8 mouse cellular contexts compared by ENCODE assay signal in genomic region chr6:108668321-108668786, GRCm38 (mm10). TPM values are rescaled to one million over a fixed set of nuclear protein-coding genes. Genes with fewer than 3 reads are reported as not detected.
DNase-seq lines count a peak whose midpoint lies in the region; ATAC-seq and TF ChIP-seq lines count a peak whose summit lies in the region.

No protein-coding gene starts in this region.

- TF ChIP-seq POLR2A in testis, adult 2 months (IDR thresholded peaks at IDR 0.05; ENCODE audit: control insufficient read depth, low read depth, low read length): no peak

- peak overlapping the region; percentile 87 for H3K27ac ChIP-seq in layer of hippocampus, adult 2 months
- no peak overlapping the region for H3K27ac ChIP-seq in liver, embryonic 16.5 days (ENCODE audit: low read length)
- peak overlapping the region; percentile 34; the same call in 1 of the 2 replicates for H3K27ac ChIP-seq in neural tube, embryonic 11.5 days (ENCODE audit: low read depth, low read length)
- no peak overlapping the region for H3K27ac ChIP-seq in testis, adult 2 months (ENCODE audit: control insufficient read depth, insufficient read depth, low read depth, low read length)

- H3K4me1 ChIP-seq in liver, embryonic 16.5 days (ENCODE audit: control insufficient read depth, low read depth, low read length): peaks cover 5% of the 10 kb centered on the region
- H3K4me1 ChIP-seq in neural tube, embryonic 11.5 days (ENCODE audit: control insufficient read depth, insufficient read depth, low read length): peaks cover 8% of the 10 kb centered on the region; the same call in 1 of the 2 replicates
- peaks cover 11% of the 10 kb centered on the region for H3K4me1 ChIP-seq in testis, adult 2 months (ENCODE audit: control insufficient read depth, insufficient read depth, low read length)

- DNase-seq in ES-CJ7 (ENCODE audit: low read depth, low spot score): peak; percentile 74
- peak; percentile 90 to 94 for DNase-seq in cerebellum, postnatal 10 days
- DNase-seq in frontal cortex, postnatal 10 days (ENCODE audit: low spot score in 2 of 2): peak; percentile 73 to 80
- peak; percentile 70 to 75 for DNase-seq in layer of hippocampus, adult 2 months (ENCODE audit: low spot score in 2 of 2)
- DNase-seq in neural tube, embryonic 11.5 days (ENCODE audit: low spot score): peak; percentile 81

- no peaks in the 10 kb centered on the region for H3K36me3 ChIP-seq in liver, embryonic 16.5 days (ENCODE audit: control insufficient read depth, insufficient read depth)
- H3K36me3 ChIP-seq in neural tube, embryonic 11.5 days (ENCODE audit: control insufficient read depth, insufficient read depth, low read length): no peaks in the 10 kb centered on the region
- H3K36me3 ChIP-seq in testis, adult 2 months (ENCODE audit: control insufficient read depth, insufficient read depth, low read length): no peaks in the 10 kb centered on the region

- H3K27me3 ChIP-seq in liver, embryonic 16.5 days (ENCODE audit: control insufficient read depth, insufficient read depth, low read depth, low read length): no peaks in the 10 kb centered on the region
- 0 out of 2 replicates have a peak, but pooled peaks cover 2% of the 10 kb centered on the region for H3K27me3 ChIP-seq in neural tube, embryonic 11.5 days (ENCODE audit: control insufficient read depth, insufficient read depth, low read length)
- no peaks in the 10 kb centered on the region for H3K27me3 ChIP-seq in testis, adult 2 months (ENCODE audit: control insufficient read depth, insufficient read depth, low read length)

- no peaks in the 10 kb centered on the region for H3K9me3 ChIP-seq in liver, embryonic 16.5 days (replicated peaks; ENCODE audit: control insufficient read depth, low read length)
- no peaks in the 10 kb centered on the region for H3K9me3 ChIP-seq in neural tube, embryonic 11.5 days (ENCODE audit: control insufficient read depth, low read length)

- H3K4me3 ChIP-seq in layer of hippocampus, adult 2 months: peak overlapping the region; percentile 38
- peak overlapping the region; percentile 27 for H3K4me3 ChIP-seq in liver, embryonic 16.5 days (ENCODE audit: low read depth, low read length)
- H3K4me3 ChIP-seq in neural tube, embryonic 11.5 days (ENCODE audit: low read depth, low read length): no peak overlapping the region
- peak overlapping the region; percentile 27 for H3K4me3 ChIP-seq in testis, adult 2 months (ENCODE audit: control insufficient read depth, low read depth, low read length)

- peak overlapping the region; percentile 54 for H3K4me2 ChIP-seq in liver, embryonic 16.5 days (ENCODE audit: low read depth, low read length)
- peak overlapping the region; percentile 55 for H3K4me2 ChIP-seq in neural tube, embryonic 11.5 days (ENCODE audit: low read depth)

- 4% methylated on average over 30 of the region's 30 CpGs for WGBS in liver, embryonic 16.5 days (ENCODE audit: insufficient replicate concordance)
- 2% methylated on average over 30 of the region's 30 CpGs for WGBS in neural tube, embryonic 11.5 days

- 0 out of 2 replicates have a peak, but pooled peaks have one; percentile 8 for TF ChIP-seq CTCF in layer of hippocampus, adult 2 months (conservative IDR thresholded peaks at IDR 0.05)
- no peak for TF ChIP-seq CTCF in testis, adult 2 months (IDR thresholded peaks at IDR 0.05; ENCODE audit: control insufficient read depth, insufficient read depth, insufficient replicate concordance, low read depth, low read length)

- peak; percentile 70 to 74 for ATAC-seq in hematopoietic stem cell, adult 5-6 weeks (replicated peaks in 1 of 2; ENCODE audit: insufficient read depth in 1 of 2, low FRiP score in 2 of 2, low TSS enrichment in 1 of 2, low read depth in 1 of 2, poor library complexity in 2 of 2, severe bottlenecking in 2 of 2)
- ATAC-seq in liver, embryonic 16.5 days (ENCODE audit: low read depth): peak; percentile 64
- ATAC-seq in neural tube, embryonic 11.5 days (ENCODE audit: insufficient read depth, low FRiP score, low TSS enrichment): peak; percentile 89

- H3K9ac ChIP-seq in liver, embryonic 16.5 days (ENCODE audit: low read depth, low read length): no peak overlapping the region
- peak overlapping the region; percentile 49 for H3K9ac ChIP-seq in neural tube, embryonic 11.5 days (ENCODE audit: low read length)

RNA-seq across cellular contexts. Expression of gene Bhlhe40, which starts 7.9 kb away (rescaled TPM):
- total RNA-seq in hematopoietic stem cell, adult 5-6 weeks (2017): 21.6 and 29.8 TPM in 2 replicates
- 100 to 1,000 TPM in 1 of 2 experiments, 10 to 100 TPM in 1; 99.6 to 108 TPM for total RNA-seq in layer of hippocampus, adult 2 months (2021)
- 17.9 and 21.3 TPM in 2 replicates for polyA plus RNA-seq in liver, embryonic 16.5 days (2015; fragmentation: Nextera tagmentation; extraction: Ambion mirVana)
- polyA plus RNA-seq in neural tube, embryonic 11.5 days (2014; fragmentation: Nextera tagmentation; extraction: Ambion mirVana): 3.7 and 4.2 TPM in 2 replicates
- polyA plus RNA-seq in testis, adult 2 months (2012; rRNA removed): 1.8 and 2.2 TPM in 2 replicates

Comparison
In these comparisons a context has a peak if more than half of its experiments do, and no peak if none do; other contexts are left out.
1. H3K27ac ChIP-seq: peak in layer of hippocampus, adult 2 months (single experiment) and neural tube, embryonic 11.5 days (single experiment); none in liver, embryonic 16.5 days (single experiment) and testis, adult 2 months (single experiment).
2. Peak in every context shown above with its lines, with median percentiles within 50 percentile points of each other: DNase-seq and ATAC-seq.